Mouse (Mus musculus): ENCODE data around the gene Hccs. TPM values are rescaled to one million over a fixed set of nuclear protein-coding genes. Genes with fewer than 3 reads are reported as not detected.
"Not testable (repeated sequence)": the region's sequence is repeated elsewhere in the genome, so short reads cannot be mapped to it uniquely, and the experiment has no call there.

Gene Hccs
- 10 to 100 TPM; 31.4 to 33.9 TPM for total RNA-seq (2021)

- peak; percentile 79 to 94 for DNase-seq (ENCODE audit: extremely low spot score in 1 of 2, low spot score in 2 of 2)
- intact Hi-C loops (cut with DNase I) = no loop called here
These were observed at the start of gene Hccs for GRCm38 (mm10) chrX:169319945-169320667. Gene Hccs (minus strand): TSS chrX:169320372.

- intact Hi-C loops (cut with DNase I) = no loop called here
- DNase-seq (ENCODE audit: extremely low spot score in 1 of 2, low spot score in 2 of 2) = no peak
These were observed 37.1 kb upstream of the Hccs start for GRCm38 (mm10) chrX:169357146-169357772.

GRCm38 (mm10) chrX:169338213-169338612, 18.0 kb upstream of the Hccs start:
- intact Hi-C loops (cut with DNase I) = no loop called here
- DNase-seq (ENCODE audit: extremely low spot score in 1 of 2, low spot score in 2 of 2) = no peak

- intact Hi-C loops (cut with DNase I) = no loop called here
These were observed 17.4 kb upstream of the Hccs start for GRCm38 (mm10) chrX:169337559-169337958.

DNA sequence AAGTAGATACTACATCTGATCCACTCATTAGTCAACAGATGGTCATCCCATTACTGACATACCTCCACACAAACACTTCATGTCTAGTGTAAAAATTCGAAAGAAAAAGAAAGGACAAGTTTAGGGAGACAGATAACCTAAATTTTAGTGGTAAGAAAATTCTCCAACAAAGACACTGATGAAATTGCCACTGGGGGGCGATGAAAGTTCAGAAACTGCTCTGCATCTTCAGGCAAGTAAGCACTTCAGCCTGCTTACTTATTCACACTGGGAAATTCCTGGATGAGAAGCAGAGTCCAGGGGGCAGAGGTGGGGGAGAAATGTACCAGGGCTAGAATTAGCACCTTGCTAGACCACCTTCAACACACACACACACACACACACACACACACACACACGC, 12.1 kb upstream of the Hccs start:
- DNase-seq (ENCODE audit: extremely low spot score in 1 of 2, low spot score in 2 of 2) = peak; percentile 52 to 54
- intact Hi-C loops (cut with DNase I) = no loop called here

More at GRCm38 (mm10) chrX:169337559-169337958, 17.4 kb upstream of the Hccs start:
- DNase-seq (ENCODE audit: extremely low spot score in 1 of 2, low spot score in 2 of 2) = no peak

GRCm38 (mm10) chrX:169325929-169326595, 5.9 kb upstream of the Hccs start:
- no peak for DNase-seq (ENCODE audit: extremely low spot score in 1 of 2, low spot score in 2 of 2)
- intact Hi-C loops (cut with DNase I) = no loop called here

DNA sequence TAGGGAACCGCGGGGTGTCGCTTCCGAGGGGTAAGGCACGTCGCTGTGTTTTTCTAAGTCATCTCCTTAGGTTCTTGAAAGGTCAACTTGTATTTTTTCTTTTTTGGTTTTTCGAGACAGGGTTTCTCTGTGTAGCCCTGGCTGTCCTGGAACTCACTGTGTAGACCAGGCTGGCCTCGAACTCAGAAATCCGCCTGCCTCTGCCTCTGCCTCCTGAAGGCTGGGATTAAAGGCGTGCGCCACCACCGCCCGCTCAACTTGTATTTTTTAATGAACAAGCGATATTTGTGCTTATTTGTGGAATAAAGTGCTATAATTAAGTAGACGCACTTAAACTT, 465 bp upstream of the Hccs start:
- DNase-seq (ENCODE audit: extremely low spot score in 1 of 2, low spot score in 2 of 2); intact Hi-C loops (cut with DNase I): not testable (repeated sequence)

GRCm38 (mm10) chrX:169319066-169319760, 959 bp downstream of the Hccs start:
- no peak for DNase-seq (ENCODE audit: extremely low spot score in 1 of 2, low spot score in 2 of 2)
- intact Hi-C loops (cut with DNase I) = no loop called here

DNA sequence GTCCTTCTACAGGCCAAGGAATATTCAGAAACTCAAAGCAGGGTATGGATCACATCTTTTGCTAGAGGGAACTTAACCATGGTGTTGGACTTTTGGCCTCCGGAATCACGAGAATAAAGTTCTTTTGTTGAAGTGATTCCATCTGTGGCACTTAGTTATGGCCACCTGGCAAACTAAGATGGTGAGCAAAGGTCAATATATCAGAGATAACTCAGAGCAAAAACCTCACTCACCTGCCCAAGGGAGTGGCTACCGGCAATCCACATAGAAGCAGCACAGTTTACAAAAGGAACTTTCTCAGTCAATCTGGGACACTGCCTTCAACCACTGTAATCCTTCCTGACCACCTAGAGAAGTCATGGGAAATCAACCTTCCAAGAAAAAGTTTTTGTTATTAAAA, 11.6 kb downstream of the Hccs start:
- DNase-seq (ENCODE audit: extremely low spot score in 1 of 2, low spot score in 2 of 2) = no peak
- intact Hi-C loops (cut with DNase I) = loop anchor here (10.0 kb wide), 1 partner anchor 644 kb away; no protein-coding TSS in a partner anchor

GRCm38 (mm10) chrX:169303945-169304344, 16.2 kb downstream of the Hccs start:
- DNase-seq (ENCODE audit: extremely low spot score in 1 of 2, low spot score in 2 of 2) = peak in 1 of 2 experiments; percentile 18
- intact Hi-C loops (cut with DNase I) = loop anchor here (5.0 to 10.0 kb wide), 2 partner anchors 267 to 639 kb away; no protein-coding TSS in a partner anchor

GRCm38 (mm10) chrX:169302271-169303045, 17.7 kb downstream of the Hccs start:
- intact Hi-C loops (cut with DNase I) = loop anchor here (5.0 to 10.0 kb wide), 2 partner anchors 265 to 638 kb away; no protein-coding TSS in a partner anchor
- DNase-seq (ENCODE audit: extremely low spot score in 1 of 2, low spot score in 2 of 2) = peak in 1 of 2 experiments; percentile 24

DNA sequence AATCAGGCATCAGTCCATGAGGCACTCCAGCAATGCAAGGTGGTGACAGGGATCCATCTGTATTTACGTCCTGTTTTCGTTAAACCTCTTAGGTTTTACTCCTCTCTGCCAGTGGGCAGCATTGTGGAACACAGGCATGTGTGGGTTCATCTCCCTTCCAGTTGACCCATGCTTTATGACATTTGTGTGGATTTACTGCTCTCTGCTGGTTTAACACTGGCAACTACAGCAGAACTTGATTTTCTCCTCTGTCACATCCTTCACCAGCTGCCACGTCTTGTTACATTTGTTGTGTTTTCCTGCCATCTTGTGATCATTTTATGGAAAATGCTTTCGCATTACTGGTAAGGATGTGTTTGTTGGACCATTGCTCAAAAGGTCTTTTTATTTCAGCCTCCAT, 20.6 kb downstream of the Hccs start:
- peak in 1 of 2 experiments; percentile 27 for DNase-seq (ENCODE audit: extremely low spot score in 1 of 2, low spot score in 2 of 2)
- intact Hi-C loops (cut with DNase I) = loop anchor here (1.0 kb wide), 1 partner anchor 361 kb away; no protein-coding TSS in a partner anchor

DNA sequence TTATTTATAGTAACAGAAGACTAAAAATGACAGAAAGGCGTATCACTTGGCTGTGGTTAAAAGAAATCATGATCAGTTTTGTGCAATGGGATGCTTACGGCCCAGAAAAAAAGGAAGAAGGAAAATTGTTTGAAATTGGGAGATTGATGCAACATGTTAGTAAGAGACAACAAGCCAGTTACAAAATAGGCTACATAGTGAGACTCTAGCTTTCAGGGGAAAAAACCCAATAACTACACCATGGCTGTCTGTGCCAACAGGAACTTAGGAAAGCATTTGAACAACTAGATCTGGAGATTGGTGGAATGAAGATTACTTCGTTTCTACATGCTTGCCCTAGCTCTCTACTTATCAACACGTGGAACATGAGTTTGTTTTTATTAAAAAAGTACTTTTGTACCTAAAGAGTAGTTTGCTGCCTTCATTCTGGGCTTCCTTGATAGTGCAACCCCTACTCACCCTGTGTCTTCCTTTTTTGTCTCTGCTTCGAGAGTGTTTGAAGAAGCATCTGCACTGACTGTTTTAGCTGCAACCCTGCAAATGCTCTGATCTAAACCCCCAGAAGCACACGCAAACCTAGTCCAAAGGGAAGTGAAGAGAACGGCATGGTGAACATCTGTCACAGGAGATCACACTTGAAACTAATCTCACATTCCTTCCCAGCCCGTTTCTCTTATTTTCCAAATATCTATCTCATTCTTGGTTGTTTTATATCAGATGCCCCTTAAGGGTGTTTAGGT, 56.6 kb downstream of the Hccs start:
- DNase-seq (ENCODE audit: extremely low spot score in 1 of 2, low spot score in 2 of 2) = no peak
- intact Hi-C loops (cut with DNase I) = no loop called here

DNA sequence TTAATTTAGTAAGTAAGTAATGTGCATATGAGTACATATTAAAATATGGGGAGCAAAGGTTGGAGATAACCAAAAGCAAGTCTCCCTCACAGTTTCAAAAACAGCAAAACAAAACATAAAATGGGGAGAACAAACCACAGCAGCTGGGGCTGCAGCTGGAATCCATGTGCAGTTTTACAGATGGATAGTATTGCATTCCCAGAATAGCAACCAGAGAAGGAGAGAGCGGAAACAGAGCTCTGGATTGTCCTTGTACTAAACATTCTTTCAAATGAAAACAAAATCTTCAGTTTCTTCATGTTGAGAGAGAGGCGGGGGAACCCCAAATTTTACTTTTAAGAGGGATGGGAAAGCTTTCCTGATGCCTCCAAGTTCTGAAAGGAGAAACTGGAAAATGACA, 58.0 kb downstream of the Hccs start:
- DNase-seq (ENCODE audit: extremely low spot score in 1 of 2, low spot score in 2 of 2) = no peak
- intact Hi-C loops (cut with DNase I) = no loop called here

DNA sequence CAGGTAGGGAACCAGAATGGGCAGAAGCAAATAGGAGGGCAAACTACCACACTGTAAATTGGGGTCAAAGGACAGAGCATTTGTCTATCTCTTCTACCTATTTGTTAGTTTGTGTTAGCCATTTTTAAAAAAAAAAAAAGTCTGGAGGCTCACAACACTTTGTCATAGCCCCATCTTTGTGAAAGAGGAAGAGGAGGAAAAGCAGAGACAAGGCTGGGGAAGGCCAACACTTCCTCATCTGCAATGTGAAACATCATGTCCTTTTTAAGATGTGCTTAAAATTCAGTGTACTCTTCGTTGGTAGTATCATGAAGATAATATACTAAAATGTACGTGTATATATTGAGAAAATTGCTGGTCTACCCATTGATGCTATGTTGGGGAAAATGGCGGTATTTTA, 59.1 kb downstream of the Hccs start:
- DNase-seq (ENCODE audit: extremely low spot score in 1 of 2, low spot score in 2 of 2) = no peak
- intact Hi-C loops (cut with DNase I) = no loop called here

DNA sequence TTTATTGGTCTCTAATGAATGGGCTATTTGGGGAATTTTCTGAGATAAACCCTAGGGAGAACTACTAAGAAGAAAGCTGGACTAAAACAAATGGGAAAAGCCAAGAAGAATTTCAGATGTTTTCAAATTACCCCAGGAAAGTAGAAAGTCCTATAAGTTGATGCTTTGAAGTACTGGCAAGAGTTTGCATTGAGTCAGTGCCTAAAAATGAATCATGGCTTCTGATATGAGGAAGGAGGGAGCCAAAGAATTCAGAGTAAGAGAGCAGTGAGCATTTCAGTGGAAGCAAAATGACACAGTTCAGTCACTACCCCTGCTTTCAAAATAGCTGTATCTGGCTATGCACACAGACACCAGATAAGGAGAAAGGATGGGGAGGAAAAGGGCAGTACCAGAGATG, 63.4 kb downstream of the Hccs start:
- DNase-seq (ENCODE audit: extremely low spot score in 1 of 2, low spot score in 2 of 2) = no peak
- intact Hi-C loops (cut with DNase I) = no loop called here

- DNase-seq (ENCODE audit: extremely low spot score in 1 of 2, low spot score in 2 of 2) = no peak
- intact Hi-C loops (cut with DNase I) = no loop called here
These were observed 64.3 kb downstream of the Hccs start for GRCm38 (mm10) chrX:169255915-169256314.
